Mouse (Mus musculus) gastrocnemius, postnatal 14 days (tissue): ENCODE results near the gene Slc35a1. TPM values are rescaled to one million over a fixed set of nuclear protein-coding genes. Genes with fewer than 3 reads are reported as not detected.
"Not testable (repeated sequence)": the region's sequence is repeated elsewhere in the genome, so short reads cannot be mapped to it uniquely, and the experiment has no call there.

ENCODE experiments used
- DNase-seq: peaks from one replicate; pipeline ENCODE4 v3.0.0; 2021; ENCODE audit warnings: mixed read lengths
- intact Hi-C: fragments of 180-260 bp; cut with DNase I; formaldehyde crosslinking; loops from one replicate; pipeline ENCODE4 v1.15.1; 2025; ENCODE audit warnings: low total_unique reads
- long read RNA-seq, 2 experiments: library from polyadenylated mRNA; stranded (forward); transcript quantifications; one replicate each; pipeline ENCODE4 v2.0.0; 2021
- total RNA-seq, 2 experiments: library from RNA; stranded (reverse); gene quantifications; 2 replicates each; pipeline ENCODE4 v1.2.3; 2021

Slc35a1 gene
- 10 to 100 TPM; 11.4 to 12.3 TPM for total RNA-seq
- long read RNA-seq, experiment 1, transcript Slc35a1-201 (8 exons, 2,039 nt), result major isoform, 8 of 14 reads
- long read RNA-seq, experiment 1, partial matches to known transcripts, result 0 of 14 reads
- long read RNA-seq, experiment 1, other reads (novel, unspliced or antisense), result 6 of 14 reads
- long read RNA-seq, experiment 2, transcript Slc35a1-201 (8 exons, 2,039 nt), result major isoform, 20 of 22 reads
- long read RNA-seq, experiment 2, partial matches to known transcripts, result 0 of 22 reads
- long read RNA-seq, experiment 2, other reads (novel, unspliced or antisense), result 2 of 22 reads

DNA sequence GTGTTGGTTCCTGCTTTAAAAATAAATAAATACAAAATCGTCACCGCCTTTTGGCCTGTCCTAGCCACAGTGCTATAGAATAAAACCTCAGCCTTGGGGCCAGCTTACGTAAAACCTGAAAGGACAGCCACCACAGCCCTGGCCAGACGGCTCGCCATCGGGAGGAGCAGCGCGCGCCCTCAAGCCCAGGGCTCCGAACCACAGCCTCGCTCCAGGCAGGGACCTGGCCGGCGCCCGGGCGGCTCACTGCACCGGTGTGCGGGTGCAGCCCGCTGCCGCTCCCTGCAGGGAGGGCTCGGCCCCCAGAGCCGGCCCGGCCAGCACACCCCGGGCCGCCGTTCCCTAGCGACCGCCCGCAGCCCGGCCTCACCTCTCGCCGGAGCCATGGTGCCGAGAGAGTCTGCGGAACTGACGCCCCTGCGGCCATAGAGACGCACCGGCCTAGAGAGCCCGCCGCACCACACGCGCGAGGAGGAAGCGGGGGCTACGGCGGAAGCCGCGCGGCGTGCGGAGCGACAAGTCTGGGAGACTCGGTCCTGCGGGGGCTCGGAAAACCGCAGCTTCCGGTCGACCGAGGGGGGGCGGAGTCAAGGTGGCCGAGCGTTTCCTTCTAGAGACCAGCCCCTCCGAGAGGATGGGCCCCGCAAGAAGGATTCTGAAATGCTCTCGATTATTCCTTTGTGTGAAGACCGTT, at the start of gene Slc35a1:
Slc35a1 (minus strand) TSS at position 565 of the 694 bp plus-strand sequence.
- peak; percentile 95 for DNase-seq

GRCm38 (mm10) chr4:34734461-34734860, 47.2 kb upstream of the Slc35a1 start:
- DNase-seq, result no peak
- intact Hi-C loops, result no loop called here

More for the DNA sequence above, at the start of gene Slc35a1:
- intact Hi-C loops, result loop anchor here (10.0 kb wide), 1 partner anchor 88 kb away; the partner anchor contains the start of gene Smim8

- intact Hi-C loops, result not testable (repeated sequence)
Observed at GRCm38 (mm10) chr4:34733415-34733814, 46.2 kb upstream of the Slc35a1 start.

GRCm38 (mm10) chr4:34729851-34730341, 42.7 kb upstream of the Slc35a1 start, which contains the start of gene Cfap206:
TSS of gene Cfap206 (minus strand) at chr4:34730206.
- intact Hi-C loops, result no loop called here
- peak; percentile 68 for DNase-seq

More at GRCm38 (mm10) chr4:34733415-34733814, 46.2 kb upstream of the Slc35a1 start:
- DNase-seq, result not testable (repeated sequence)

GRCm38 (mm10) chr4:34725710-34726109, 38.5 kb upstream of the Slc35a1 start:
- intact Hi-C loops, DNase-seq: not testable (repeated sequence)

DNA sequence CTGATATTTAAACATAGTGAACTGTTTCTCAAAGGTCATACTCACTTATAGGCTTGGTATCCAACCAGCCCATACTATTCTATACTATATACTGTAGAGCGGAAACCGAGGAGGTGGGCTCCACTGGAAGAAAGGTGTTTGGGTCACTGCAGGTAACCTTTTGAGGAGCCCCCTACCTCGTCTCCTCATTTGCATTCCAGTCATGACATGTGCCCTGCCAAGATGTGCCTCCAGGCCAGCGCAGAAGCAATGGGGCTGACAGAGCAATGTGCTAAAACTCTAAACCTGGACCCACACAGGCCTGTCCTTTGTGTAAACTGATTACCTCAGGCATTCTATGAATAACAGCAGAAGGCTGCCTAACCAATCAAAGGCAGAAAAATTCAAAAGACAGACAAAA, 37.1 kb upstream of the Slc35a1 start:
- intact Hi-C loops, result no loop called here
- DNase-seq, result no peak

- DNase-seq, result no peak
- intact Hi-C loops, result no loop called here
Observed at GRCm38 (mm10) chr4:34723186-34723585, 35.9 kb upstream of the Slc35a1 start.

DNA sequence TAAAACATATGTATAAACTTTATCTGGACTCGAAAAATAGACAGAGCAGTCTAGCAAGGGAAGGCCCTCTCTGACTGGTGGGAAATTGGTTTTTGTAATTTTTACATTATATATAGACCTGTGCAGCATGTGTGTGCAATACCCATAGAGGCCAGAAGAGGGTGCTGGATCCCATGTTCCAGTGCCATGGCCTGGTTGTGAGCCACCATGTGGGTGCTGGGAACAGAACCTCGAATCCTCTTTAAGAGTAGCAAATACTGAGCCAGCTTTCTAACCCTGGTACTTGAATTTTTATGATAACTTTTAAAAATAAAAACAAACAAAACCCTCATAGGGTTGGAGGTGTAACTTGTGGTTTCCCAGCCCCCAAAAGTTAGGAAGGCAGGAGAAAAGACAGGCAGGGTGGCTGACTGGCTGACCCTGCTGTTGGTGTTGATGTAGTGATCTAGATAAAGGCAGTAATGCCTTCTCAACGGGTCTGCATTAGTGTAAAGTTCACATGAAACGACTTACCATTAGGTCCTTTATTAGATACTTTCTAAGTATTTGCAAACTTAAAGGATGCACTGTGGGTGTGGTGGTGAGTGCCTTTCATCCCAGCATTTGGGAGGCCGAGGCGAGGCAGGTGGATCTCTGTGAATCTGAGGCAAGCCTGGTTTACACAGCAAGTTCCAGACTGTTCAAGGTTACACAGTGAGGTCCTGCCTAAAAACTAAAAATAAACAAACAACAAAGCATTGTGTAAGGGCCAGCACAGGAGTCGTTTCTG, 33.1 kb upstream of the Slc35a1 start:
- intact Hi-C loops, result no loop called here
- DNase-seq, result no peak

DNA sequence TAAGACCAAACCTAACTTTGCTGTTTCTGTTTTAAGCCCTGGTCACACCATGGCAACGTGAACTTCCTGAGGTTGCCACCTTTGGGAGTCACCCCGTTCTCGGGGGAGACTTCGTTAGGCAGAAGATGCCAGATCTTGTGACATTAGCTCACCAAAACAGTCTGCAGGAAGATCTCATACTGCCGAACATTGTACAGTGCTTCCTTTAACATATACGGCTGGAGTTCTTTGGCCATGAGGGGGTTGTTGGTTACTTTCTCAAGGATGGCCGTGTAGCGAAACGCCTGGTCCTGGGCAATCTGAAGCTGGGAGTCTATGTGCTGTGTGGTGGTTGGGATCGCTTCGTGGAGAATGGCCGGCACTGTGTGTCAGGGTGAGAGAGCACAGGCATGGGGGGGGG, 32.2 kb upstream of the Slc35a1 start:
- intact Hi-C loops, result no loop called here
- DNase-seq, result no peak

- intact Hi-C loops, result no loop called here
Observed at GRCm38 (mm10) chr4:34715062-34715461, 27.8 kb upstream of the Slc35a1 start.

DNA sequence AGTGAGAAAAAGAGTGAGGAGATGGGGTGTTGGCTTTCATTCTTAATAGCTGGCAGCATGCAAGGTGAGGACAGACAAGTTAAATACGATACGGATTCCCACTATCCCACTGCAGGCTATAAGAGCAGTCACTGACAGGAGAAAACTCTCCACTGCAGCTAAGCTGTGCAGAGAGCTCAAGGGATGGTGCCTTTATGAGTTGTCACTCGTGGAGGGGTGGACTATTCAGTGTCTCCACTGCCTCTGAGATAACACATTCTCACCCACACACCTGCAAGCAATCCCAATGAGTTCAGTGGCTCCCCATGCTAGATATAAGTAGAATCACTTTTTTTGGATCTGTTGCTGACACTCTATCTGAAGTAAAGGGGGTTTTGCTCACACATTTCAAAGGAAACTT, 20.9 kb upstream of the Slc35a1 start:
- intact Hi-C loops, result no loop called here
- DNase-seq, result no peak

More at GRCm38 (mm10) chr4:34715062-34715461, 27.8 kb upstream of the Slc35a1 start:
- DNase-seq, result no peak

- no peak for DNase-seq
- intact Hi-C loops, result no loop called here
Observed at GRCm38 (mm10) chr4:34707248-34707647, 20.0 kb upstream of the Slc35a1 start.

DNA sequence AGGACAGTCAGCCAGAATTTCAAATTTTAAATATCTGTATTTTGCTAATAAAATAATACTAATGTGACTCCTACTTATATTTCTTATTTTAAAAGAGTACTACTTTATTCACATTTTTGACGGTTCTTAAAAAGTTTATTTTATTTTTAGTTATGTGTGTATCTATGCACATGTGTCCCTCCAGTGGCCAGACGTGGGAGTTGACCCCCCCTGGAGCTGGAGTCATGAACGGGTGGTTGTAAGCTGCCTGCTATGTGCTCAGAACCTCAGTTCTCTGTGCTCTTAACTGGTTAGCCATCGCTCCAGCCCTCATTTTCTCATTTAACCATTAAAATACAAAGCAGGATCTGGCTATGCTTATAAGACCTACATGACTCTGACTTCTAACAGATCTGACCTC, 15.8 kb upstream of the Slc35a1 start:
- DNase-seq, result no peak
- intact Hi-C loops, result no loop called here

GRCm38 (mm10) chr4:34702231-34702630, 15.0 kb upstream of the Slc35a1 start:
- no peak for DNase-seq
- intact Hi-C loops, result no loop called here

DNA sequence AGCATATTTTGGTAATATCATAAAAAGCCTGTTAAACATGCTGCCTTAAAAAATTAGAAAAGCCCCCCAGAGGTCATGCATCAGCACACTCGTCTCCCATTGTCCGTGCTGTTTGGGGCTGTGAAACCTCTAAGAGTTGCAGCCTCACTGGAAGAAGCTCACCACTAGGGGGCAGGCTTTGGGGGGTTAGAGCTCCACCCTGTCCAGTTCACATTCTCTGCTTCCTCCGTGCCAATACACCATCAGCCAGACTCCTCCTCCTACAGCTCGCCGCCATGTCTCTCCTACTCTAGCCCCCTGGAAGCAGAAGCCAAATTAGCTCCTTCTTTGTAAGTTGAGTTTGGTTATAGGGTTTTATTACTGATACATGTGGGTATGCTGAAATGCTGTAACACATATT, 14.3 kb upstream of the Slc35a1 start:
- intact Hi-C loops, result no loop called here
- DNase-seq, result peak; percentile 48

DNA sequence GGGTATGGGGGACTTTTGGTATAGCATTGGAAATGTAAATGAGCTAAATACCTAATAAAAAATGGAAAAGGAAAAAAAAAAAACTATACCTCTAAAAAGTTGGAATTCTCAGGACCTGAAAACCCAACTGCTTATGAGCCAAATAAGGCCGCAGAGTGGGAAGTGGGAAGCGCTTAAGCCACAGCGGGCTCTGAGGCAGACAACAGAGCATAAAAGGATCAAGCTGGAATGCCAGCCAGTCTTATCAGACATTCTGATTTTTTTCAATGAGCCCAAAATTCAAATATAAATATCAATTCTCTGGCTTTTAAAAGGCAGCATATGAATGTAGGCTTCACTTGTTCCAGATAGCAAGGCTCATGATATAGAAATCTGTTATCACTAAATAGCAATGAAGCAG, 783 bp upstream of the Slc35a1 start:
- DNase-seq, result no peak
- intact Hi-C loops, result loop anchor here (10.0 kb wide), 1 partner anchor 87 kb away; the partner anchor contains the start of gene Smim8

DNA sequence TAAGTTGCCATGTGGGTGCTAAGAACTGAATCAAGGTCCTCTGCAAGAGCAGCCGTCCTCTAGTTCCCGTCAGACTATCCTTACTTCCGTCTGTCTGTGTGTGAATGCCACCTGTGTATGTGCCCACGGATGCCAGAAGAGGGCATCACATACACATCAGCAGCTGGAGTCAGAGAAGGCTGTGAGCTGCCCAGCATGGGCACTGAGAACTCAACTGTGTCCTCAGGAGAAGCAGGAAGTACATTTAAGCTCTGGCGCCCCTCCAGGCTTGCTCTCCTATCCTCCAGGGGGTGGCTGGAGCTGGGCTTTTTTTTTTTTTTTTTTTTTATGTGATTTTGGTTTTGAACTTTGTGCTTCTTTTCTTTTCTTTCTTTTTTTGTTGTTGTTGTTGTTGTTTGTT, 6.7 kb downstream of the Slc35a1 start:
- peak; percentile 16 for DNase-seq
- intact Hi-C loops, result loop anchor here (10.0 kb wide), 1 partner anchor 94 kb away; the partner anchor contains the start of gene Smim8

DNA sequence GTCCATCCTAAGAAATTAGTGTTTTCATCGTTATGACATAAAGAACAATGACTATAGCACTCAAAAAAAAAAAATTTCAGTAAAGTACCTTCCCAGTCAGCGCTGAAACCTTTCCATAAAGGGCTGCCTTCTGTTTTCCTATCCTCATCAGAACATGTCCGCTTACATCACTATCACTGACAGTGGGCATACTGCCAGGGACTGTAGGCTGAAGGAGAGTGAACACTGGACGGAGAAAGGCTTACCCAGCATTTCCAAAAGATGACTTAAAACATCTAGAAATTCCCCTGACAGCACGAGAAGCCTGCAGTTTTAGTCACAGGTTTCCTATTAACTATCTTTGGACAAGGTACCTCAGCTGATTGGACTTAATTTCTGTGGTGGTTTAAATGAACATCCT, 13.5 kb downstream of the Slc35a1 start:
- intact Hi-C loops, result no loop called here
- no peak for DNase-seq

- no peak for DNase-seq
- intact Hi-C loops, result no loop called here
Observed at GRCm38 (mm10) chr4:34667923-34668322, 19.3 kb downstream of the Slc35a1 start.

GRCm38 (mm10) chr4:34661927-34662326, 25.3 kb downstream of the Slc35a1 start:
- intact Hi-C loops, result no loop called here
- no peak for DNase-seq
